Mouse (Mus musculus): ENCODE data around the gene Gdpd5.

GRCm38 (mm10) chr7:99449063-99449462 is 67.8 kb downstream of the Gdpd5 start:
- no peak for TF ChIP-seq CTCF (IDR thresholded peaks at IDR 0.05; ENCODE audit: low read depth, low read length)
- TF ChIP-seq POLR2AphosphoS5 (IDR thresholded peaks at IDR 0.05; ENCODE audit: insufficient replicate concordance, low read depth, low read length), result no peak
- no peak for TF ChIP-seq GATA1 (IDR thresholded peaks at IDR 0.05; ENCODE audit: borderline replicate concordance, low read length)
- TF ChIP-seq TAL1 (conservative IDR thresholded peaks at IDR 0.05; ENCODE audit: low read depth, low read length), result no peak
- no peak for TF ChIP-seq GATA2 (IDR thresholded peaks at IDR 0.05; ENCODE audit: borderline replicate concordance, low read depth, low read length)
